23 mouse cellular contexts compared by ENCODE assay signal in the genomic region with DNA sequence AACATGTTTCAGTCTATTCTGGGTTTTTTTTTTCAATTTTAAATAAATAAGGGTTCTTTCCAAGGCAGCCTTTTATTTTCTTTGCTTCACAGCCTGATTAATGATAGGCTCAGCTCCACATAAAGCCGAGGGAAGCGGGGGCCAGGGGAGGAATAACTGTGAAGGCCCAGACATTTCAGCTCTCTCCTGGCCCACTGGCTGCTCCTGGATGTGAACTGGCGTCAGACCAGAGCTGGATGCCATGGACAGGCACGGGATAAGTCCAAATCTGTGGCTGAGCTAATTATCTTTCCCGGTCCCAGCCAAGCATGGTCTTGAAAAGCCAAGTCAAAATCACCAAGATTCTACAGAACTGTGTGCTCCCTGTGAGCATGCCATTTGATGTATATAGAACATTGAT.
A peak's percentile ranks its signal among the peaks of the same experiment; 100 is the strongest.
DNase-seq lines count a peak whose midpoint lies in the region; ATAC-seq and TF ChIP-seq lines count a peak whose summit lies in the region.
"Had no signal": no experiment of that assay in that cellular context is flagged by ENCODE, and none has a peak within 500 bp of the region (broad histone marks: within the 10 kb centered on the region; RNA-seq: fewer than 3 reads in every experiment).

No protein-coding gene starts in this region.

- H3K36me3 ChIP-seq in forebrain, embryonic 15.5 days = no peaks in the 10 kb centered on the region
- H3K36me3 ChIP-seq in forebrain, embryonic 11.5 days (ENCODE audit: control insufficient read depth, insufficient read depth, low read length) = no peaks in the 10 kb centered on the region
- H3K36me3 ChIP-seq: heart, embryonic 15.5 days; kidney, embryonic 15.5 days; limb, embryonic 13.5 days; liver, embryonic 12.5 days; midbrain, embryonic 12.5 days; stomach, embryonic 15.5 days had no signal

- no peak overlapping the region for H3K27ac ChIP-seq in forebrain, embryonic 15.5 days (replicated peaks)
- no peak overlapping the region for H3K27ac ChIP-seq in forebrain, embryonic 11.5 days (ENCODE audit: low read depth, low read length)
- H3K27ac ChIP-seq in layer of hippocampus, adult 2 months = no peak overlapping the region
- H3K27ac ChIP-seq: heart, embryonic 15.5 days; kidney, embryonic 15.5 days; limb, embryonic 13.5 days; liver, embryonic 12.5 days; midbrain, embryonic 12.5 days; stomach, embryonic 15.5 days had no signal

- peak; percentile 61 for ATAC-seq in forebrain, embryonic 15.5 days (replicated peaks)
- ATAC-seq in forebrain, embryonic 11.5 days (replicated peaks; ENCODE audit: low FRiP score) = no peak
- ATAC-seq: liver, embryonic 12.5 days had no signal

- intact Hi-C loops in left cerebral cortex, postnatal 4 days (cut with DNase I) = no loop called here

- no peak for TF ChIP-seq CTCF in layer of hippocampus, adult 2 months (conservative IDR thresholded peaks at IDR 0.05)
- no peak for TF ChIP-seq CTCF in brain, embryonic 14.5 days (IDR thresholded peaks at IDR 0.05; ENCODE audit: borderline replicate concordance, extremely low read depth, insufficient read depth, insufficient read length)

- no peak overlapping the region for H3K9ac ChIP-seq in forebrain, embryonic 15.5 days (replicated peaks)
- no peak overlapping the region for H3K9ac ChIP-seq in forebrain, embryonic 11.5 days (ENCODE audit: low read length)
- H3K9ac ChIP-seq: heart, embryonic 15.5 days; kidney, embryonic 15.5 days; limb, embryonic 13.5 days; liver, embryonic 12.5 days; midbrain, embryonic 12.5 days; stomach, embryonic 15.5 days had no signal

- no peak overlapping the region for H3K4me3 ChIP-seq in forebrain, embryonic 15.5 days
- H3K4me3 ChIP-seq in forebrain, embryonic 11.5 days (ENCODE audit: low read depth, low read length) = no peak overlapping the region
- no peak overlapping the region for H3K4me3 ChIP-seq in layer of hippocampus, adult 2 months
- H3K4me3 ChIP-seq: heart, embryonic 15.5 days; kidney, embryonic 15.5 days; limb, embryonic 13.5 days; liver, embryonic 12.5 days; midbrain, embryonic 12.5 days; stomach, embryonic 15.5 days had no signal

- no peak overlapping the region for H3K4me2 ChIP-seq in forebrain, embryonic 15.5 days (replicated peaks)
- no peak overlapping the region for H3K4me2 ChIP-seq in forebrain, embryonic 11.5 days (ENCODE audit: low read depth, low read length, severe bottlenecking)
- H3K4me2 ChIP-seq: heart, embryonic 15.5 days; kidney, embryonic 15.5 days; limb, embryonic 13.5 days; liver, embryonic 12.5 days; midbrain, embryonic 12.5 days; stomach, embryonic 15.5 days had no signal

- WGBS in forebrain, embryonic 15.5 days = 44% methylated on average over 5 of the region's 5 CpGs
- WGBS in forebrain, embryonic 11.5 days = 83% methylated on average over 5 of the region's 5 CpGs

- no peaks in the 10 kb centered on the region for H3K9me3 ChIP-seq in forebrain, embryonic 15.5 days
- no peaks in the 10 kb centered on the region for H3K9me3 ChIP-seq in forebrain, embryonic 11.5 days (ENCODE audit: control insufficient read depth, low read length)
- H3K9me3 ChIP-seq: heart, embryonic 15.5 days; kidney, embryonic 15.5 days; limb, embryonic 13.5 days; liver, embryonic 12.5 days; midbrain, embryonic 12.5 days; stomach, embryonic 15.5 days had no signal

- DNase-seq in forebrain, embryonic 11.5 days (ENCODE audit: low spot score) = no peak
- DNase-seq in layer of hippocampus, adult 2 months (ENCODE audit: low spot score in 2 of 2) = peak; percentile 2 to 14
- no peak for DNase-seq in layer of hippocampus, adult 9-11 months
- DNase-seq in left cerebral cortex, postnatal 4 days = peak; percentile 48
- no peak for DNase-seq in left cerebral cortex, adult 11 months (ENCODE audit: low spot score)
- DNase-seq in brain, embryonic 14.5 days (ENCODE audit: low read depth) = peak; percentile 74
- no peak for DNase-seq in thymus, postnatal 4 days
- DNase-seq: adrenal gland, postnatal 25 days; cerebellum, adult 18-20 months; cerebellum, postnatal 36 days; heart, postnatal 36 days; kidney, adult 11 months; kidney, postnatal 36 days; lung, adult 18-20 months; lung, postnatal 14 days; thymus, postnatal 25 days had no signal

- 0 out of 2 replicates have a peak, but pooled peaks cover 7% of the 10 kb centered on the region for H3K4me1 ChIP-seq in forebrain, embryonic 15.5 days
- H3K4me1 ChIP-seq in forebrain, embryonic 11.5 days (replicated peaks; ENCODE audit: control insufficient read depth, insufficient read depth, low read length) = no peaks in the 10 kb centered on the region
- H3K4me1 ChIP-seq: heart, embryonic 15.5 days; kidney, embryonic 15.5 days; limb, embryonic 13.5 days; liver, embryonic 12.5 days; stomach, embryonic 15.5 days had no signal

- TF ChIP-seq POLR2A in brain, embryonic 14.5 days (IDR thresholded peaks at IDR 0.05; ENCODE audit: borderline replicate concordance, extremely low read depth, insufficient read depth, insufficient read length, poor library complexity, severe bottlenecking) = no peak

- no peaks in the 10 kb centered on the region for H3K27me3 ChIP-seq in forebrain, embryonic 15.5 days
- no peaks in the 10 kb centered on the region for H3K27me3 ChIP-seq in forebrain, embryonic 11.5 days (ENCODE audit: control insufficient read depth, insufficient read depth, low read length)
- H3K27me3 ChIP-seq: heart, embryonic 15.5 days; kidney, embryonic 15.5 days; limb, embryonic 13.5 days; liver, embryonic 12.5 days; midbrain, embryonic 12.5 days; stomach, embryonic 15.5 days had no signal

Comparison
In these comparisons a context has a peak if more than half of its experiments do, and no peak if none do; other contexts are left out.
1. DNase-seq: peak in layer of hippocampus, adult 2 months (2 of 2), left cerebral cortex, postnatal 4 days (single experiment) and brain, embryonic 14.5 days (single experiment); none in forebrain, embryonic 11.5 days (single experiment), layer of hippocampus, adult 9-11 months (single experiment), left cerebral cortex, adult 11 months (single experiment) and thymus, postnatal 4 days (single experiment).